Mouse (Mus musculus) ovary, postnatal 14 days (tissue): Measurements from ENCODE around the gene Pelp1.
A peak's percentile ranks its signal among the peaks of the same experiment; 100 is the strongest.
"Not testable (repeated sequence)": the region's sequence is repeated elsewhere in the genome, so short reads cannot be mapped to it uniquely, and the experiment has no call there.

Experiments used
- DNase-seq: peaks from one replicate; pipeline ENCODE4 v3.0.0; 2022; ENCODE audit warnings: low spot score

Pelp1 gene

DNA sequence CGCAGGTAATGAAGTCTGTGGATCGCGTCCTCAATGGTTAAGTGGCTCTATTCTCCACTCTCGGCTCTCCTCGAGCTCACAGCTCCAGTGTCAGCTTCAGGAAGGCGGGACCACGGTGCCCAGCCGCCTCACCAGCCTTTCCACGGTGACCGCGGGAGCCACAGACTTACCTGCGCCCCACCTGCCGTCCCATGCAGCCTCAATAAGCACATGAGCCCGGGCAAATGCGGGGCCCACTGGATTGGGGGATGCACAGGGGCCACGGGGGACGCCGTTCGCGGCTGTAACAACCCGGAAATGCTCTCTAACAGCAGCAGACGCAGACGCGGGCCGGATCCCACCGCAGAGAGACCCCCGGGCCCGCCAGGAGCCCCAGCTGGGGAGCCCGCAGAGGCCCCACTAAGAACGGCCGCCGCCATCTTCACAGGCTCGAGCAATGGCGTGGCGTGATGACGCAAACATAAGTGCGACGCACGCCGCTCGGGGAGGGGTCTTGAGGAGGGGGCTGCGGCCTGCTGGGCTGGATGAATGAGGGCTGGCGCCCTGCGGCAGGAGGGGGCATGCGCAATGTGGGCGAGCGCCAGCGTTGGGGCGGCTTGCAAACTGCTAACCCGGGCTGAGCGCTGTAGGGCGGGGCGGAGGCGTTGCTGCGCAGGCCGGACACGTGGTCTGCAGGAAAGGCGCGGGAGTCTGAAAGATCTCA is at the start of gene Pelp1:
Gene Pelp1, minus strand, starts transcription at position 438 of the 703 bp plus-strand sequence.
- peak; percentile 91 for DNase-seq

DNA sequence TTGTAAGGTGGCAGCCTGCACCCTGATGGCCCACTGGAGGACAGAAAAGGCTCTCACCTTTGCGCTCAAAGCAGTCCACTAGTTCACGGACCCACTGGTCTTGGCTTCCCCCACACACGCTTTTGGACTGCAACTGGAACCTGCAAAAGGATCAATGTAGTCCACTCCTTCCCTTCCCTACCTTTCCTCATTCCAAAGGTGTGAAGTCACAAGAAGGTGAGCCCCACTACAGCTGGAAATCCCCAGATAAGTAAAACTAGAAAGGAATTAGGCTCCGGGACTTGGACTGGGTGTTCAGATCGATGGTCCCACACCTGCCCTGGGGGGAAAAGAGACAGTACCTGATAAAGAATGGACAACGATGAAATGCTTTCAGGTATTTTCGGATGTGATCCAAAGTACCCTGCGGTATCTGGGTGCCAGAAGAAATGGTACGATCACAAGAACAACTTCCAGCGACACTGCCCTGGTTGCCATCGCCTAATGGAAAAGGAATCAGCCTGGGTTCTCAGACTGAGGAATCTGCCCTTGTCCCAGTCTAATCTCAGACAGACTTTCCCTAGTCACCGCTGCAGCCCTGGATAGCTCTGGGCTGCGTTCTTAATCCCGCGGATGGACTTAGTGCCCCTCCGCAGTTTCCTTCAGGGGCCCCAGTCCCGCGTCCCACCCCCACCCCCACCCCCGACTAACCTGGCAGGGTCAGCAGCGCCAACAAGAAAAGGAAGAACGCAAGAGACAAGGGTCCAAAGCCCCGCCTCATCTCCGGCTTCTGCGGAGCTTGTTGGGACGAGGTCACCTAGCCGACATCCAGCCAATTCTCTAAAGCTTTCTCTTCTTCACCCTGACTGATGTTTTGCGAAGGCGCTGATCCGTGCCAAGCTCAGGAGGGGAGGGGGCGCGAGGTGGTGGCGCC is 49.1 kb upstream of the Pelp1 start, which contains the start of gene Zmynd15:
Gene Zmynd15, plus strand, starts transcription at position 746 of the 913 bp plus-strand sequence.
- DNase-seq: no peak

DNA sequence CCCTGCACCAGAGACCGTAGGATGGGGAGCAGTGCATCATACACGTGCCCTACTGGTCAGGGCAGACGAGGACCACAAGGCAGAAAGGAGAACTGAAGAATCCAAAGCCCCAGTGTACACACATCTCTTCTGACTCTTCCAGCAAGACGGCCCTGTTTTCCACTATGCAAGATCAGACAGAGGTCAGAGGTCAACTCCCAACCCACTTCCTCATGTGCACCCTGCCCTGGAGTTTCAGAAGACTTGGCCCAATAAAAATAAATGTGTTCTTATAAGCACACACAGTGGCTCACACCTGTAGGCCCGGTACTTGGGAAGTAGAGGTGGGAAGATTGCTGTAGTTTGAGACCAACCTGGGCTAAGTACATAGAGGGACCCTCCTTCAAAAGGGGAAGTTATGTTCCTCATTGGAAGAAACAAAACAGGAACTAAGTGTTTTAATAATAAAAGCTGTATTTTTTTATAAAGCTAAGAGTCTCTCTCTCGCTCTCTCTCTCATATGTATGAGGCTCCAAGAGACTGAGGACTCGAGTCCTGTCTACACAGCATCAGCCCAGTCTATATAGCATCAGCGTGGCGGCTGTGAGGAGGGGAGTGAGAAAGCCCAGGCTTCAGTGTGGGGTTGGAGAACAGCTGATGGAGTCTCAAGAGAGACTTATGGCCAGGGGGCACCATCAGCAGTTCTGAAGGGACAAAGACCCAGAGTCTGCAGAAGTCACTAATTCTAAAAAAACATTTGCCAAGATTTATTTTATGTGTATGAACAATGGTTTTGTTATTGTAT is 43.6 kb upstream of the Pelp1 start:
- no peak for DNase-seq

DNA sequence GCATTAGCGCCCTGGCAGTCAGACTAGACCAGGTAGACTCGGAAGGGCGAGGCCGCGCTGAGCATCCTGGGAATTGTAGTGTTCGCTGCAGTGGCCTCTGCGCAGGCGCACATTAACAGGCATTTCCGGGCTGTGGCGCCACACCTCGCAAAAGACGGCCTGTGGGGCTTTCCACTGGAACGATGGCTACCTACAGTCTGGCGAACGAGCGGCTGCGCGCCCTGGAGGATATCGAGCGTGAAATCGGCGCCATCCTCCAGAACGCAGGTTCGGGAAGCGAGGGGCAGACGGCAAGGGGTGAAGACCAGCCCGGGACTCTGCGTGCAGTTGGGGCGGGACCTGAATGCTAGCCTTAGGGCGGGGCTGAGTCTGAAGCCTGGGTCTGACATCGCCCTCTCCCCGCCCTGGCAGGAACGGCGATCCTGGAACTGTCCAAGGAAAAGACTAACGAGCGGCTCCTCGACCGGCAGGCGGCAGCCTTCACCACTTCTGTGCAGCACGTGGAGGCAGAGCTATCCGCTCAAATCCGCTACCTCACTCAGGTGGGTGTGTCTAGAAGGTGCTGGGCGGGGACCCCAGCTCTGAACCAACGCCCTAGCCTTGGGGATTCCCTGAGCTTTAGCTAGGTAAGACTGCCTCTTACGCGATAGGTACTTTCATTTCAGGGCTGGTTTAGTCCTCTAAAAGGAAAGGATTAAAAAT is 42.1 kb upstream of the Pelp1 start, which contains the start of gene Med11:
Gene Med11, plus strand, starts transcription at position 123 of the 702 bp plus-strand sequence.
- DNase-seq: peak; percentile 87

DNA sequence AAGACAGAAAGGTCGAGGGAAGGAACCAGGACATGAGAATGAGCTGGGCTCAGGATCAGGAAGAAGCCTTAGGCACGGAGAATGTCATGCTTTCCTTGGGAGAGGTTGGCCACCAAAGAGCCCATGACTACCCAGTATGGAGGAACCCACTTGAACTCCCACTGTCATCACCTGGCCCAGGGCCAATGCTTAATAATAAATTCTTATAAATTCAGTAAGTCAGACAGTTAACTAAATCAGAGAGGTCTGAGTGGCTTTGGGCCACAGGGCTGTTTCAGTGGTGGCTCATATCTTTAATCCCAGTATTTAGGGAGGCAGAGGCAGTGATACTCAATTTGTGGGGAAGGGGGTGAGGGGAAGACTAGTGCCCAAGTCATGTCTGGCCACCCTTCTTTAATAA is 41.1 kb upstream of the Pelp1 start:
- no peak for DNase-seq

DNA sequence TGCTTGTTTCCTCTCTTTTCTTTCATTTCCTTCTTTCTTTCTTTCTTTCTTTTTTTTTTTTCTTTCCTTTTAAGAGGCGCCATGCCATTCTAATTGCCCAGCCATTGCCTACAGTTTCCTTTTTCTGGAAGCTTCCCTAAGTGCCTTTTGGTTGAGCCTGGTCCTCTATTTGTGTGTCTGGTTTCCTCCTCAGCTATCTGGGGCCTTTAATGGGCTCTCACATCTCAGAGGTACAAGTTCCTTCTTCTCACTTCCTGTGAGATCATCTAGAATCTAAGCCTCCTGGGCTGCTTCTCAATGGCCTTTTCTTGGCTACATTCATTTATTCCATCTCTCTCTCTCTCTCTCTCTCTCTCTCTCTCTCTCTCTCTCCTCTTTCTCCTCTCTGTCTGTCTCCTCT is 37.5 kb upstream of the Pelp1 start:
- DNase-seq: no peak

GRCm38 (mm10) chr11:70446756-70447155 is 36.9 kb upstream of the Pelp1 start:
- DNase-seq: no peak

DNA sequence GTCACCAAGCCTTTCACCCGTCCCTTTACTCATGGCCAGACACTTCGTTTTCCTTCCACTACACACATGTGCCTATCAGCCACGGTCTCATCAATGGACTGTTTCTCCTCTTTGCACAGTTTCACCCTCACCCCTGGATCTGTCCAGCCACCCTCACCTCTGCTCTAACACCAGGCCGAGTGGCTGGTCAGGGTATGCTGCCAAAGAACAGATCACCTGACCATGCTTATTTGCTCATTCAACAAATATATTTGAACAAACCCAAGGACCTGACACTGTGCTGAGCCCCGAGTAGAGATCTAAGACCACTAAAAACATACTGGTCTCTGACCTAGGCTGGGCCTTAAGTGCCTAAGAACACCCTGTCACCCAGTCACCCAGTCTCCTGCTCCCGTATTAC is 34.8 kb upstream of the Pelp1 start:
- DNase-seq: no peak

- no peak for DNase-seq
Observed at GRCm38 (mm10) chr11:70443964-70444363, 34.1 kb upstream of the Pelp1 start.

- no peak for DNase-seq
Observed at GRCm38 (mm10) chr11:70441882-70442281, 32.1 kb upstream of the Pelp1 start.

DNA sequence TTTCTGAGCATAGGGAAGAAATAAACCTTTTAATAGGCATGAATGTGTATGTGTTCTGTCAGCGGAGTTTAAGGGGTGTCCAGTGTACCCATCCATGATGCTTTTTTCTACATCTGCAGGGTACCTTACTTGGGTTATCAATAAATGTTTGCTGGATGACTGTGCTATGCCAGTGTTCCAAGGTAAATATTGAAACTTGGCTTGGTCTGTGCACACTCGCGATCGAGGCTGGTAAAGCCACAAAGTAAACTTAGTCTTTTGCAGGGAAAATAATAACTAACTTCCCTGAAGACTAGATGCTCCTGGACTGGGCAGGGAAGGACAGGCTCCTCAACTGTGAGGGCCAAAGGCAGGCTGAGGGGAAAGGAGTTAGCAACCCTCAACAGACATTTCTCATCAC is 30.8 kb upstream of the Pelp1 start:
- DNase-seq: no peak

DNA sequence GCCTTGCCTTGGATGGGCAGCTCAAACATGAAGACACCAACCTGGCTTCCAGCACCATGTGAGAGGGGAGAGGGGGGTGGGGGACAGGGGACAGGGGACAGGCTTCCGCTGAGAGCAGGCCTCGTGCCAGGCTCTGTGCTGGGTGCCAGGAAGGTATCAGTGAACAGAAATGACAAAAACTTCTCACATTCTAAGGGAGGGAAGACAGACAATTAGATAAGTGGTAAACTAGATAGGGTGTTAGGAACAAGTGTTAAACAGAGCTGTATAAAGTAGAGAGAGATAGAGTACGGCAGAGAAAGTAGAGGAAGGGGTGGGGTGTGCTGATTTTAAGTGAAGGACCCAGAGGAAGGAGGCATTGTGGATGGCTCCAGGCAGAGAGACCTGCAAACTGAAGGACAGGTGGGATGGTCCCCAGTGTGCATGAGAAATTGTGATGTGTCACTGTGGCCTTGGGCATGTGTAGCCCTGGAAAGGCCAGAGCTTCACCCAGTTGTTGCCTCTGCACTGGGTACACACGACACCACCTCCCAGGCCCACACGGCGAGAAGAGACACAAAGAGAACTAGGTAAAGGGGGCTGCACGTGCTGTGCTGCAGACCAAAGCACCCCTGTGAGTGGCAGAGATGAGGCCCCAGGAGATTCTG is 29.0 kb upstream of the Pelp1 start:
- no peak for DNase-seq

DNA sequence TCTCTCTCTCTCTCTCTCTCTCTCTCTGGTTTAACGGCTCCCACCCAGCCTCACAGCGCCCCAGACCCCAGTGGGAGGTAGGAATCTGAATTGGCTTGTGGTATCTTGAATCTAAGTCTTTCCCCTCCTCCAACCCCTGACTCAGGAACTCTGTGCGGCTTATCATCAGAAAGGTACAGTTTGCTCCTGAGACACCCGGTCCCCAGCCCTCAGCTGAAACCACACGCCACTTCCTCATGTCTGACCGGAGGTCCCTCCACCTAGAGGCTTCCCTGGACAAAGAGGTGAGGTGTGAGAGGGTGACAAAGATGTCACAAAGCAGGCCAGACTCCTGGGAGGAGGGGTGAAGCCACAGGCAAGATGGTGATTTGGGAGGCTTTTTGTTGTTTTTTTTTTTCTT is 27.6 kb upstream of the Pelp1 start:
- DNase-seq: no peak

DNA sequence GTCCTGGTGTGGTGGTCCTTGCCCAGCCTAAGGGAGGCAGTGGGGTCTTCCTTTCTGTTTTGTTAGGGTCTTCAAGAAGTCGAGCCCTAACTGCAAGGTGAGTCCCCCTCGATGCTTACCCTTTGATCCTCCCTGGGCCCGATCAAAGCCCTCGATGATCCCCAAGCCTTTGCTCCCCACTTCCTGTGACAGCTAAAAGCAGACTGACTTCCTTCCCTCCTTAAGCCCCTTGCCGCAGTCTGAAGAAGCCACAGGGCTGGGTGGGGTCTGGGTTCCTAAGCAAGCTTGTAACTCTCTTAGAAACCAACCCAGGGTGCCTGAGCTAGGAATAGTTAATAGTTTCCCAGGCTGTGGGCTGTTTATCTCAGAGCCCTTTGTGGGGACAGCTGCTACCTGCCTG is 25.6 kb upstream of the Pelp1 start:
- DNase-seq: no peak

- no peak for DNase-seq
Observed at GRCm38 (mm10) chr11:70433951-70434350, 24.1 kb upstream of the Pelp1 start.

GRCm38 (mm10) chr11:70433569-70433943 is 23.7 kb upstream of the Pelp1 start:
- no peak for DNase-seq

DNA sequence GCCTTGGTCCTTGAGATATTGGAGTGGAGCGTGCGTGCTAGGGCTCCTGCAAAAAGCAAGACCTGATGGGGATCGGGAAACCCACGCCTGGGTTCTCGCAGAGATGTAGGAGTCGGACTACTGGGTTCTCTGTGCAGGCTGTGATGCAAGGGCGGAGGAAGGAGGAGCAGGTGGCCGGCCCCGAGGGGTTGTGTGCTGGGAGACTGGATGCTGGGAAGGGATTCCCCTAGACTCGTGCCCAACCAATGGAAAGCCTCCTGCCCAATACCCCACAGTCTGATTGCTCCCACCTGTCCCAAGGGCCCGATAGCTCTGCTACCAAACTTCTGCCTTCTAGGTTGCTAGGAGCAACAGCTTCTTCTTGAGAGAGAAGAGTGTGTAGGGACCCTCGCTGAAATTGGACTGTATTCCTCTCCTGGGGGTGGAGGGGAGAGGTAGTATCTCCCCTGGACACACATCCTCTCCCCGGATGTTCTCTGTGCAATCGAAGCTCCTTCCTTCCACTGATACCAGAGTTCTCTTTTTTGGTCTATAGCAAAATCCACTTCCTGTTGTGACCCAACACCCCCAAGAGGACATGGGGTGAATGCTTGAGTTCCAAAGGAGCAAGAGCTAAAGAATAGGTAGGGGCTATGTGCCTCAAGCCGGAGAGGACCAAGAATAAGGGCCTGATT is 23.2 kb upstream of the Pelp1 start:
- DNase-seq: no peak

DNA sequence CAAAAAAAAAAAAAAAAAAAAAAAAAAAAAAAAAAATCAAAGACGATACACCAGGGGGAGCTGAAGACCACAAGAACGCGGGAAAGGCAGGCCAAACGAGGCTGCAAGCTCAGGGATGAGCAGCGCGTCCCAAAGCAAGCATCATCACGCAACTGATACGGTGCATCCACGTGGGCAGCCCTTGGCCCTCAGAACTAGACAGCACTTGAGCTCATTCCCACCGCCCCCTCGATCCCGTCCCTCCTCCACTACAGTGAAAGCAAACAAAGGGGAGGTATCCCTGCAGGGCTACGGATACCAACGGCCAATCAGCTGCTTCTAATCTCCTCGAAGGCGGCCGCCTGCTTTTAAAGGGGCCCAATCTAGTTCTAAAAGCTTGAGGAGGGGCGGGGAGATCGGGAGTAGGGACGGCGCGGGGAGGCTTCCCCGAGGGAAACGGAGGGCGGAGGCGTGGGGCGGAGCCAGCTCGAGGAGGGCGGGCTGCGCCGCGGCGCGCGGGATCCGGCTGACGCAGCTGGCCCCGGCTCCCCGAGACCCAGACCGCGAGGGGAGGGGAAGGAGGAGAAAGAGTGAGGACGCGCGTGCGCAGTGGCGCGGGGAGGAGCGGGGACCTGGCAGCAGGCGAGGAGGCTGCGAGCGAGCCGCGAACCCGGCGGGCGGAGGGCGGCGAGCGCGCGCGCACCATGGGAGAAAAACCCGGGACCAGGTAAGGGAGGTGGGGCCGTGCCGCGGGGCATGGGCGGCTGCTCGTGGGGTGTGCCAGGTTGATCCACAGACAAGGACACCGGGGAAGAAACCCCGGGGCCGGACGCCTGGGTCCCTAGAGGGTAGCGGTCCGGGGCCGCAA is 22.4 kb upstream of the Pelp1 start, which contains the start of gene Arrb2:
Gene Arrb2, plus strand, starts transcription at position 588 of the 847 bp plus-strand sequence.
- peak; percentile 99 for DNase-seq

- DNase-seq: no peak
Observed at GRCm38 (mm10) chr11:70431574-70431973, 21.7 kb upstream of the Pelp1 start.

DNA sequence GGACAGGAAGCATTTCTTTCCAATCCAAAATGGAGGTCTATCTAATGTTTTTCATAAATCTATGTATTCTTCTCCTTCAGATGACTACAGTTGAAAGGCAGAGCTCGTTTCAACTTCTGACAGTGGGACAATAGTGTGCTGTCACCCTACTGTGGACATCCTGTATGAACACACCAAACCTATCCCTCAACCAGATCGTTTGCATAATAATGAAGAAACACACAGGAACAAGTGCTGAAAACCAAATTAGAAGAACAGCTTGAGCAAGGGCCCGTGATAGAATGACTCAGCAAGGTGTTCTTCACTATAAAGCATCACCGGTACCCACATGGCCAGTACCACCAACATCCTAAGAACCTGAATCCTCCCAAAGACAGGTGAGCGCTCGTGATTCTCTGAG is 16.8 kb upstream of the Pelp1 start:
- DNase-seq: not testable (repeated sequence)
